Mouse (Mus musculus) monocyte, adult 5-6 weeks (primary cell): ENCODE data around the gene Klf15. TPM values are rescaled to one million over a fixed set of nuclear protein-coding genes. Genes with fewer than 3 reads are reported as not detected.

Experiments
- ATAC-seq: fragments of 153-309, 156-312 bp; replicated peaks from 2 replicates; pipeline ENCODE4 v1.8.0; 2017; ENCODE audit warnings: mild to moderate bottlenecking; ENCODE audit not compliant: low TSS enrichment, insufficient number of reproducible peaks, severe bottlenecking, poor library complexity, low FRiP score
- total RNA-seq: library from RNA; stranded (forward); fragments of 200-1000, 200-491, 200-594 nt; gene quantifications from 3 replicates; pipeline ENCODE4 v1.2.3, GENCODE M21; 2017

Gene Klf15
- total RNA-seq, 1 experiment from 2014 or later = not detected

- ATAC-seq = no peak
These were observed 52.0 kb downstream of the Klf15 start for GRCm38 (mm10) chr6:90514369-90514768.

DNA sequence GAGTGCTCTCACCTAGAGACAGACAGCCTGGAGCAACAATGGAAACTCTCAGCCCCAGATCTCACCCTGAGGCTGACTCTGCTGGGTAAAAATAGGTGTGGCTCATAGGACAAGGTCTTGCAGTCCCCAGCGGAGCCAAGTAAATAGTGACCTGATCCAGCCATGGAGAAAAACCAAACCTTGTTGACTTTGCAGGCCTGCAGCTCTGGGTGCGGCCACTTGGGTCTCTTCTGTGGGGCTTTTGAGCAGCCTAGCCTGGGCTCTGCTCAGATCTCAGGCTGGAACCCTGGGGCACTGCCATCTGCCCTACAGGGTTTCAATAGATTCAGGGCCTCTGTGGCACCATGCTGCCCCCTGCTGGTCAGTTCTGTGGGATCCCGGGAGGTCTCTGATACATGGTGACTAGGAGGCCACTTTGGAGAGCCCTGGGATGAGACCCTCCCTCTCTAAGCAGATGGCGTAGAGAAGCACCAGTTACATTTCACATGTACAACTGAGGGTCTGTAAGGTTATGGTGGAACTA lies 52.6 kb downstream of the Klf15 start:
- ATAC-seq = no peak

GRCm38 (mm10) chr6:90518892-90519291 lies 56.5 kb downstream of the Klf15 start:
- no peak for ATAC-seq

DNA sequence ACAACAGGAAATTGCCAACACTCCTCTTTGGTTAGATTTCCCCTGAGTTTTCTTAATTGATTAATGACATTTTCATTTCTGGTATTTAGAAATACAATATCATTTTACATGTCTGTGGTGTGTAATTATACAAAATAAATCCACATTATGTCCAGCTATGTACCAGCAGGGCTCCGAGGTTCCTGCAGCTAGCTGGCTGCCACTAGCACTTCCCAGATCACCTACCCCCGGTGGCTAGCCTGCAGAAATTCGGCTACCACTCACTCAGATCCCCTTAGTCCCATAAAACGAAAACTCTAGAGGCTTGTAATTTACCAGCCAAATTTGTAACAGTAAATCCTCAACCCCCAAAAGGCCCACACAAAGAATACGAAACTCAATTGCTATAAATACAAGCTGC lies 57.0 kb downstream of the Klf15 start:
- no peak for ATAC-seq

Other genes starting within 250 kb of the Klf15 start
- gene Vmn1r53, start 238.1 kb upstream of the Klf15 start, total RNA-seq = not detected in 3 replicates
- not detected in 3 replicates for gene Vmn1r54, start 216.3 kb upstream of the Klf15 start, total RNA-seq
- not detected in 3 replicates for gene BC048671, start 161.4 kb upstream of the Klf15 start, total RNA-seq
- 4.2 to 5.0 TPM in 2 of 3 replicates, not detected in the other for gene Chst13, start 137.4 kb upstream of the Klf15 start, total RNA-seq
- gene Uroc1, start 129.3 kb upstream of the Klf15 start, total RNA-seq = not detected in 3 replicates
- gene Zxdc, start 93.1 kb upstream of the Klf15 start, total RNA-seq = 7.6 to 13.6 TPM (median 9.1 TPM) in 3 replicates
- gene Cfap100, start 33.8 kb upstream of the Klf15 start, total RNA-seq = not detected in 3 replicates
- gene Aldh1l1, start 23.9 kb downstream of the Klf15 start, total RNA-seq = 0.68 to 2.9 TPM in 2 of 3 replicates, not detected in the other
- gene Slc41a3, start 142.1 kb downstream of the Klf15 start, total RNA-seq = 10.1 to 17.7 TPM (median 15.7 TPM) in 3 replicates